Mouse (Mus musculus) intestine, embryonic 16.5 days (tissue): ENCODE results near the gene Gm266. TPM values are rescaled to one million over a fixed set of nuclear protein-coding genes. Genes with fewer than 3 reads are reported as not detected.
A peak's percentile ranks its signal among the peaks of the same experiment; 100 is the strongest.

ENCODE experiments used
- ATAC-seq: fragments of 200-750 bp; cut with Nextera tagmentation; 2 replicates; pipeline ENCODE4 v1.8.0; 2017; ENCODE audit warnings: moderate TSS enrichment, moderate library complexity
- H3K27ac ChIP-seq: fragments of 300-500 bp; sonication (generic); 2 replicates; pipeline ENCODE4 v1.5.1; 2014; ENCODE audit warnings: mild to moderate bottlenecking, low read length
- H3K27me3 ChIP-seq: fragments of 300-500 bp; sonication (generic); replicated peaks from 2 replicates; pipeline ENCODE4 v1.6.1; 2014; ENCODE audit warnings: low read length, control low read depth, mixed read lengths; ENCODE audit not compliant: control insufficient read depth, insufficient read depth
- H3K36me3 ChIP-seq: fragments of 300-500 bp; sonication (generic); 2 replicates; pipeline ENCODE4 v1.6.1; 2014; ENCODE audit warnings: low read length, control low read depth; ENCODE audit not compliant: control insufficient read depth, insufficient read depth
- H3K4me1 ChIP-seq: fragments of 300-500 bp; sonication (generic); 2 replicates; pipeline ENCODE4 v1.6.1; 2014; ENCODE audit warnings: low read length, control low read depth, mixed read lengths; ENCODE audit not compliant: control insufficient read depth, insufficient read depth
- H3K4me2 ChIP-seq: fragments of 300-500 bp; sonication (generic); 2 replicates; pipeline ENCODE4 v1.6.1; 2014; ENCODE audit warnings: low read depth, low read length, control low read depth
- H3K4me3 ChIP-seq: fragments of 300-500 bp; sonication (generic); 2 replicates; pipeline ENCODE4 v1.5.1; 2014; ENCODE audit warnings: mild to moderate bottlenecking, low read length
- H3K9ac ChIP-seq: fragments of 300-500 bp; sonication (generic); 2 replicates; pipeline ENCODE4 v1.6.1; 2014; ENCODE audit warnings: low read depth, low read length
- H3K9me3 ChIP-seq: fragments of 300-500 bp; sonication (generic); 2 replicates; pipeline ENCODE4 v1.6.1; 2016; ENCODE audit warnings: low read length, control low read depth; ENCODE audit not compliant: control insufficient read depth
- WGBS: fragments of 180-500 bp; shearing (Covaris S2); extraction: QIAGEN DNeasy Blood & Tissue Kit; methylation state at CpG from one replicate; pipeline ENCODE4 v1.1.7; 2014; 5-methylcytosine and 5-hydroxymethylcytosine counted together
- polyA plus RNA-seq: library from polyadenylated mRNA; unstranded; fragments of >200 nt; fragmentation: Nextera tagmentation; extraction: Ambion mirVana; gene quantifications from 2 replicates; pipeline ENCODE4 v1.2.1, GENCODE M21; 2015

Gene Gm266
- polyA plus RNA-seq, 1 experiment from 2014 or later: 11.7 TPM

DNA sequence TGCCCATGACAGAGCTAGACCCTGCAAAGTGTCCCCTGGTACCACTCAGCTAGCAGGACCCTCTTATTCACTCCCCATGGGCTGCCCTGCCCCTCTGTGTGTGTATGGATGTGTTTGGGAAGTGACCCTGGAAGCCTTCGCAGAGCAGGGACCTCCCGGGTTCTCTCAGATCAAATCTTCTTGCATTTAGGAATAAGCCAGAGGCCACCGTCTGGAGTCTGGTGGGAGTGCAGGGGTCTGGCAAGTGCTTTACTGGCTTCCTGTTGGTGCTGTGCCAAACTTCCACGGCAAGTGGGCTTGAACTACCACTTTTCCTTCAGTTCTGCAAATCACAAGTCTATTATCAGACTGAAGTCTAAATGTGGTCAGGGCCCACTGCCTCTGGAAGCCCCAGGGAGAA, 31.6 kb downstream of the Gm266 start:
- H3K4me1 ChIP-seq: peaks cover 26% of the 10 kb centered on the region
- H3K36me3 ChIP-seq: no peaks in the 10 kb centered on the region
- H3K4me2 ChIP-seq: no peak overlapping the region
- no peak overlapping the region for H3K27ac ChIP-seq
- H3K4me3 ChIP-seq: no peak overlapping the region
- WGBS: 38% methylated on average over 4 of the region's 4 CpGs
- no peak for ATAC-seq
- peaks cover 14% of the 10 kb centered on the region for H3K27me3 ChIP-seq
- no peaks in the 10 kb centered on the region for H3K9me3 ChIP-seq
- H3K9ac ChIP-seq: no peak overlapping the region

DNA sequence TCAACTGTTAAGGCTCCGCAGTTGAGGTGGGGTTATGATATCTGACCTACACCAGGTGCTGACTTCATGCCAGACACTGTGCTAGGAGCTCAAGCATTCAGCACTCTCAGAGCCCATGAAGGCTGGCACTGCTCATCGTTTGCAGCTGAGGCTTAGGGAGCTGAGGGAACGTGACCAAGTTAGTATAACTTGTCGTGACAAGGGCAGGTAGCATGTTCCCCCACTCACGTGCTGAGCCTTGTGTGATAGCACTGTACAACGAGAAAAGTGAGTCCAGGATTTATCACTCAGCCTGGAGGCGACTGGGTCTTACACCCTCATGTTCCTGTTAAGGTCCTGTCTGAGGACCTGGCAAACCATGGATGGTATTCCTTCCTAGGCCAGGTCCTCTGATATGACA, 34.1 kb downstream of the Gm266 start:
- Histone ChIP-seq H3K36me3 (no peaks in the 10 kb centered on the region), H3K9me3 (no peaks in the 10 kb centered on the region), H3K27ac (no peak overlapping the region), H3K27me3 (peaks cover 38% of the 10 kb centered on the region), H3K4me1 (peaks cover 31% of the 10 kb centered on the region), H3K4me2 (no peak overlapping the region), H3K9ac (no peak overlapping the region), H3K4me3 (no peak overlapping the region)
- WGBS: 87% methylated on average over 7 of the region's 7 CpGs
- ATAC-seq: no peak

DNA sequence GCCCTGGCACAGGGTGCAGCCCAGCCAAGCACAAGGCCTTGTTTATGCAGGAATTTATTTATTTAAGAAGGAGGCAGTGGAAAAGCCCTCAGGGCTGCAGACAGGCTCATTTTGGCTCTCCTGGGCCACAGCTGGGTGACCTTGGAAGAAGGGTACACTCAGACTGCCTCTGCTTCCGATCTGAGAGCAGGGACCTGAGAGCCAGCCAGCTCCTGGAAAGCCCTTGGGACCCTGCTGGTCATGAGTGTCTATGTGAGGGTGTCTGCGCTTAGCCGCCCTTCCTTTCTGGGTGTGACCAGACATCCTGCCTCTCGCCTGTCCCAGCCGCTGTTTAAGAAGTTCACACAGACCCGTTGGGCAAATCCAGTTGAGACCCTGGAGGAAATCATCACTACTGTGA, 35.3 kb downstream of the Gm266 start:
- no peaks in the 10 kb centered on the region for H3K36me3 ChIP-seq
- H3K27ac ChIP-seq: no peak overlapping the region
- no peaks in the 10 kb centered on the region for H3K9me3 ChIP-seq
- peaks cover 35% of the 10 kb centered on the region for H3K4me1 ChIP-seq
- no peak overlapping the region for H3K4me2 ChIP-seq
- H3K27me3 ChIP-seq: peaks cover 50% of the 10 kb centered on the region
- H3K4me3 ChIP-seq: no peak overlapping the region
- WGBS: 46% methylated on average over 6 of the region's 6 CpGs
- ATAC-seq: no peak
- H3K9ac ChIP-seq: no peak overlapping the region

DNA sequence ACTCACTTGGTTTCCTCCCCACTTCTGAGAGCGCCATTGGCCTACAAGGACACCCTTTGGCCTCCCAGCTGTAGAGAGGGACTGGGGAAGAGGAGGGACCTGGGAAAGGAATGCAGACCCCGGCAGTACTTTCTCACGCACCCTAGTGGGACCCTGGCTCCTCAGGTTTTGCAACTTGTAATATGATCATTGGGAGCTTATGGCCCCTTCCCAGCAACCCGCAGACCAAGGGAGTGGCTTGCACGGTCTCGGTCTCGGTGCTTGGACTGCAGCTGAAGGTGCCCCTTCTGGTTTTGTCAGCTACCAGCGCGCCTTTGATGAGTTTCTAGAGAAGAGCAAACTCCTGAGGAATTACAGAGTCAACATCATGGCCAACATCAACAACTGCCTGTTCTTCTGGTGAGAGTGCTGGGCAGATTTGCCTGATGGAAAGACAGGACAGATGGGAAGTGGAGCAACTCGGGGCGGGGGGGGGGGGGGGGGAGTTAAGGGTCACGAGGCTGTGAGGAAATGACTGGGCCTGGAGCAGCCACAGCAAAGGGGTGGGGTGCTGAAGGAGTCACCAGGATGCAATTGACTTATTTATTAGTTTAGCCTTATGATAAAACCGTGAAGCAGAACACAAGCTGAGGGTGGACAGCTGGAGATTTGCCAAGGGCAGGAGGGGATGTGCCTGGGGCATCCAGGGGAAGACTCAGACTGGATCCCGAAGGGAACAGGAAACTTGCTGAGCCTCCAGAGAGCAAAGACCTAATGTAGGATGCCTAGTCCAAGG, 36.5 kb downstream of the Gm266 start:
- H3K4me2 ChIP-seq: no peak overlapping the region
- no peaks in the 10 kb centered on the region for H3K9me3 ChIP-seq
- H3K9ac ChIP-seq: no peak overlapping the region
- H3K27me3 ChIP-seq: peaks cover 63% of the 10 kb centered on the region
- no peak overlapping the region for H3K4me3 ChIP-seq
- H3K4me1 ChIP-seq: peaks cover 32% of the 10 kb centered on the region
- ATAC-seq: peak; percentile 22; the same call in 1 of the 2 replicates
- no peaks in the 10 kb centered on the region for H3K36me3 ChIP-seq
- H3K27ac ChIP-seq: no peak overlapping the region
- WGBS: 22% methylated on average over 13 of the region's 14 CpGs

DNA sequence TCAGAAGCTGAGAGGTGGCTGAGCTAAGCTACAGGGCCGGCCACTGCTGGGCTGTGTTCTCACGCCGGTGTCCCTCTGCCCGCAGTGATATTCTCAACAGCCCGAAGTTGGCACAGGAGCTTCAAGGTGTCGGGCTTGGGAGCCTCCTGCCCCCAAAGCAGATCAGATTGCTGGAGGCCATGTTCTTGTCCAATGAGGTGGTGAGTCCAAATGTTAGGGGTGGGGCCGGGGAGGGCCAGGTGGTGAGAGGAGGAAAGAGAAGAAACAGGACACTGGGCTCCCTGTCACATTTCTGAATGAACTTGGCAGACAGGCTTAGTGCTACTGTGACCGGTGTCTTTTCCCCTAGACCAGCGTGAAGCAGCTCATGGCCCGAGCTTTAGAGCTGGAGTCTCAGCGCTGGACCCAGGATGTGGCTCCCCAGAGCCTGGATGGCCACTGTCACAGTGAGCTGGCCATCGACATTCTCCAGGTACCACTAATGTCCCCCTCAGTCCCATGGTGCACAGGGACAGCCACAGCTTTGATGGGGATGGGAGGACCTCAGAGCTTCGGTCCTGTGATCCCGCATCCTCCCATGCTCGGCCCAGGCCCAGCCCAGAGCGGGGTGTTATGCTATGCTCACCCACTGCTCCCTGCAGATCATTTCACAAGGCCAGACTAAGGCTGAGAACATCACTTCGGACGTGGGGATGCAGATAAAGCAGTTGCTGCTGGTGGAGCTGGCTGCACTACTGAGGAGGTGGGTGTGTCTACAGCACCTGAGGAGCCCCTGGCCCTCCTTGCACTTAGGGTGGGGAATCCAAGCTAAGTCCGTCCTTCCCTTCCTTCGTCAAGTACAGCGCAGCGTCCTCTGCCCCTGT, 37.5 kb downstream of the Gm266 start:
- no peak for ATAC-seq
- Histone ChIP-seq H3K27me3 (peaks cover 73% of the 10 kb centered on the region), H3K9me3 (no peaks in the 10 kb centered on the region), H3K4me2 (no peak overlapping the region), H3K4me3 (no peak overlapping the region), H3K4me1 (peaks cover 25% of the 10 kb centered on the region), H3K27ac (no peak overlapping the region), H3K36me3 (no peaks in the 10 kb centered on the region), H3K9ac (no peak overlapping the region)
- WGBS: 36% methylated on average over 22 of the region's 22 CpGs

DNA sequence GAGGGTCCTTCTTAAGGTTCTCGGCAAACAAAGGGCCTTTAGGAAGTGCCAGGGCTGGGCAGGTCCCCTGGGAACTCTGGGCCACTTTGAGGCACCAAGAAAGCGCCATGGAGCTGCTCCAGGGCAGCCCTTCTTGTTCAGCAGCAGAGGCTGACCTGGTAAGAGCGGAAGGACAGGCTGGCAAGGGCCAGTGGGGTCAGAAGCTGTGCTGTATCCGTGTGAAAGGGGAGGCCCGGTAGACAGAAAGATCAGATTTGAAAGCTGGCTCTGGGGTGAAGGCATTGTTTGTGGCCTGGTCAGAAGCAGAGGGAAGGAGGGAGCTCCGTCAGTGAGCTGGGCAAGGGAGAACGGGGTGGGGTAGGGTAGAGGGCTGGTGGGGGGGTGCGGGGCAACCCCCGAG, 38.3 kb downstream of the Gm266 start:
- Histone ChIP-seq H3K36me3 (no peaks in the 10 kb centered on the region), H3K4me1 (peaks cover 31% of the 10 kb centered on the region), H3K27me3 (peaks cover 80% of the 10 kb centered on the region), H3K4me3 (no peak overlapping the region), H3K4me2 (no peak overlapping the region), H3K9ac (no peak overlapping the region), H3K9me3 (no peaks in the 10 kb centered on the region), H3K27ac (no peak overlapping the region)
- WGBS: 47% methylated on average over 9 of the region's 9 CpGs
- no peak for ATAC-seq

DNA sequence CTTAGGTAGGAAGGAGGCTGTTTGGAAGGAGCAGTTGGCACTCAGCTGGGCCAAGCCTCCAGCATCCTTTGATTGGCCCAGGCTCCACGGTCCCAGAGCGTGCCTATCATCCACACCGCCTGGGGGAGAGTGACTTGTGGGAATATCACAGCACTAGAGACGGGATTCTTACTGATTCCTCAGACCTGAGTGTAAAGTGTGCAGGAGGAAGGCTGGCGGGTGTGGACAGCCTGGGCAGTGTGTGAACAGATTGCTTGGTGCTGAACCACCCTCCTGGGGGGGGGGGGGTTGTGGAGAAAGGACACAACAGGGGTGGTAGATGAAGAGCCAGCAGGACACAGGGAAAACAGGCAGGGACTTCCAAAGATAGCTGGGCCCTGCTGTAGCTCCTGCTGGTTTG, 38.9 kb downstream of the Gm266 start:
- Histone ChIP-seq H3K9ac (no peak overlapping the region), H3K4me1 (peaks cover 35% of the 10 kb centered on the region), H3K9me3 (no peaks in the 10 kb centered on the region), H3K4me3 (no peak overlapping the region), H3K36me3 (no peaks in the 10 kb centered on the region), H3K27ac (no peak overlapping the region), H3K4me2 (no peak overlapping the region), H3K27me3 (peaks cover 82% of the 10 kb centered on the region)
- ATAC-seq: no peak
- 43% methylated on average over 5 of the region's 5 CpGs for WGBS

DNA sequence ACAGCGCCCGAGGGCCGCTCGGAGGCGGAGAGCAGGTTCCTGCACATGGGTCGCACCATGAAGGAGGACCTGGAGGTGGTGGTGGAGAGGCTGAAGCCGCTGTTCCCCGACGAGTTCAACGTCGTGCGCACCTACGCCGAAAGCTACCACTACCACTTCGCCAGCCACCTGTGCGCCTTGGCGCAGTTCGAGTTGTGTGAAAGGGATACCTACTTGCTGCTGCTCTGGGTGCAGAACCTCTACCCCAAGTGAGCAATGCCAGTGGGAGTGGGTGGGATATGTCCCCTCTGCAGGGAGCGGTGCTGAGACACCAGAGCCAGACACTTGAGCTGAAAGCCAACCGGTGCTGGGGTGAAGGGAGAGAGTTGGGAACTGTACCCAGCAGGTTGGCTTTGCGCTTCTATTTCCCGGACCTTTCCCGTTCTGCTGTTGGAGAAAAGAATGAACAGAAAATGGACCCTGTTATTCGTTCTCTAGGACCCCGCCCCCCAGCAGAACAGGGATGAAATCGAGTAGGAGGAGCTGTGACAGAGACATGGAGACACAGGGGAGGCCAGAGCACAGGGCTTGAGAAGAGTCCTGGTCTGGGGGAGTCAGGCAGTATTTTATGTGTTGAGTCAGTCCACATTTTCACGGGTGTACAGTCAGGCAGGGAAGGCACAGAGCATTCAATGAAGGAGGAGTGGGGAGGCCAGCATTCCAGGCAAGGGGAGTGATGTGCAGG, 39.6 kb downstream of the Gm266 start:
- peak overlapping the region; percentile 44 for H3K4me2 ChIP-seq
- H3K27me3 ChIP-seq: peaks cover 83% of the 10 kb centered on the region
- WGBS: 10% methylated on average over 27 of the region's 27 CpGs
- peak overlapping the region; percentile 43; the same call in 1 of the 2 replicates for H3K9ac ChIP-seq
- no peaks in the 10 kb centered on the region for H3K36me3 ChIP-seq
- no peaks in the 10 kb centered on the region for H3K9me3 ChIP-seq
- H3K4me3 ChIP-seq: peak overlapping the region; percentile 25
- H3K4me1 ChIP-seq: peaks cover 35% of the 10 kb centered on the region
- H3K27ac ChIP-seq: no peak overlapping the region
- no peak for ATAC-seq
